Mouse (Mus musculus): ENCODE measurements around the gene Sag.

GRCm38 (mm10) chr1:87879034-87879433, 75.6 kb downstream of the Sag start:
- TF ChIP-seq CTCF (IDR thresholded peaks at IDR 0.05; ENCODE audit: low read depth): no peak
- no peak for TF ChIP-seq EP300 (IDR thresholded peaks at IDR 0.05; ENCODE audit: low read depth)
